Mouse (Mus musculus) olfactory bulb, adult 2 months (tissue): ENCODE results near the gene Isy1.

Source experiments
- CTCF ChIP-seq: fragments of 200-500 bp; IDR thresholded peaks from 2 replicates; pipeline ENCODE4 v1.5.1; 2012; ENCODE audit warnings: low read depth, mild to moderate bottlenecking, low read length, moderate library complexity; ENCODE audit not compliant: insufficient read depth
- POLR2A ChIP-seq: fragments of 200-500 bp; IDR thresholded peaks from 2 replicates; pipeline ENCODE4 v1.6.1; 2012; ENCODE audit warnings: mild to moderate bottlenecking, low read depth, low read length, moderate library complexity; ENCODE audit not compliant: insufficient read depth

DNA sequence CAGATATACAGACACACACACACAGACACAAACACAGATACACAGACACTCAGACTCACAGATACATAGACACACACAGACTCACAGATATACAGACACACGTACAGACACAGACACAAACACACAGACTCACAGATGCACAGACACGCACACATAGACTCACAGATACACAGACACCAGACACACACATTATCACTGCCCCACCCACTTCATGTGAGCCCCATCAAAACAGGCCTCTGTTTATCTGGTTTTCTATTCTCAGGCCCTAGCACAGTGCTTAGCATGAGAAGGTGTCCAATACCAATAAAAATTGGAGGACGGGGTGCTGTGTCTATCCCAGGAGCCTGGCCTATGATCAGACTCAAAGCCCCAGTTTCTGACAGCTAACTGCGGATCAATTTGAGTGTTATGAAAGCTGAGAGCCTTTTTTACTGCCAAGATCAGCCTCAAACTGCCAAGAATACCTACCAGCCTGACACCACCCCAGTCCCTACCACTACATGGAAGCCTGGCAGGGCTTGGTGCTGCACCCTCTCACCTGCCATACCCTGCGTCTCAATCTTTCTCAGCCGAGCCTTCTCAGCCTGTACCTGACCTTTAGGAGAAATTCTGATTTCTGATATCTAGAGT is 42.2 kb downstream of the Isy1 start:
- no peak for TF ChIP-seq CTCF
- TF ChIP-seq POLR2A, result no peak
